Mouse (Mus musculus): ENCODE measurements at regions not wholly inside any gene's neighbourhood (a gene's known extent, or its start where the extent isn't known, plus 50 kb on each side); places are given as distances from the start of the nearest gene placed in this dataset.

- DNase-seq (ENCODE audit: low read depth, low spot score): peak; percentile 5
These were observed 287.4 kb upstream of the Gpc5 start for GRCm38 (mm10) chr14:114804643-114805042.

- no peak for DNase-seq (ENCODE audit: low read depth, low spot score)
These were observed 283.4 kb upstream of the Gpc5 start for GRCm38 (mm10) chr14:114808621-114809020.

- DNase-seq (ENCODE audit: low read depth, low spot score): no peak
These were observed 271.3 kb upstream of the Gpc5 start for GRCm38 (mm10) chr14:114820677-114821076.

GRCm38 (mm10) chr14:114821098-114821594, 270.9 kb upstream of the Gpc5 start:
- DNase-seq (ENCODE audit: low read depth, low spot score): no peak

GRCm38 (mm10) chr14:114821672-114822071, 270.3 kb upstream of the Gpc5 start:
- no peak for DNase-seq (ENCODE audit: low read depth, low spot score)

GRCm38 (mm10) chr14:114826662-114827321, 265.2 kb upstream of the Gpc5 start:
- DNase-seq (ENCODE audit: low read depth, low spot score): no peak

- DNase-seq (ENCODE audit: low read depth, low spot score): no peak
These were observed 262.7 kb upstream of the Gpc5 start for GRCm38 (mm10) chr14:114829310-114829709.

GRCm38 (mm10) chr14:114832987-114833386, 259.0 kb upstream of the Gpc5 start:
- peak; percentile 59 for DNase-seq (ENCODE audit: low read depth, low spot score)

- DNase-seq (ENCODE audit: low read depth, low spot score): no peak
These were observed 255.2 kb upstream of the Gpc5 start for GRCm38 (mm10) chr14:114836723-114837349.

GRCm38 (mm10) chr14:114837652-114838276, 254.3 kb upstream of the Gpc5 start:
- no peak for DNase-seq (ENCODE audit: low read depth, low spot score)

- no peak for DNase-seq (ENCODE audit: low read depth, low spot score)
These were observed 252.6 kb upstream of the Gpc5 start for GRCm38 (mm10) chr14:114839340-114839903.

GRCm38 (mm10) chr14:114840766-114841165, 251.2 kb upstream of the Gpc5 start:
- no peak for DNase-seq (ENCODE audit: low read depth, low spot score)

- DNase-seq (ENCODE audit: low read depth, low spot score): no peak
These were observed 250.5 kb upstream of the Gpc5 start for GRCm38 (mm10) chr14:114841552-114841951.

- DNase-seq (ENCODE audit: low read depth, low spot score): no peak
These were observed 249.7 kb upstream of the Gpc5 start for GRCm38 (mm10) chr14:114842327-114842726.

GRCm38 (mm10) chr14:114843105-114843743, 248.8 kb upstream of the Gpc5 start:
- no peak for DNase-seq (ENCODE audit: low read depth, low spot score)

GRCm38 (mm10) chr14:114854324-114855054, 237.5 kb upstream of the Gpc5 start:
- peak; percentile 46 for DNase-seq (ENCODE audit: low read depth, low spot score)

- no peak for DNase-seq (ENCODE audit: low read depth, low spot score)
These were observed 236.8 kb upstream of the Gpc5 start for GRCm38 (mm10) chr14:114855055-114855740.

GRCm38 (mm10) chr14:114855746-114856145, 236.3 kb upstream of the Gpc5 start:
- DNase-seq (ENCODE audit: low read depth, low spot score): no peak

GRCm38 (mm10) chr14:114856243-114857031, 235.6 kb upstream of the Gpc5 start:
- no peak for DNase-seq (ENCODE audit: low read depth, low spot score)

GRCm38 (mm10) chr14:114857171-114857570, 234.8 kb upstream of the Gpc5 start:
- DNase-seq (ENCODE audit: low read depth, low spot score): no peak
